Mouse (Mus musculus) kidney, postnatal 14 days (tissue): ENCODE data around the gene Wipf2.
"Not testable (repeated sequence)": the region's sequence is repeated elsewhere in the genome, so short reads cannot be mapped to it uniquely, and the experiment has no call there.

Source experiments
- DNase-seq: peaks from one replicate; pipeline ENCODE4 v3.0.0; 2022; ENCODE audit warnings: mixed read lengths

Wipf2 gene

DNA sequence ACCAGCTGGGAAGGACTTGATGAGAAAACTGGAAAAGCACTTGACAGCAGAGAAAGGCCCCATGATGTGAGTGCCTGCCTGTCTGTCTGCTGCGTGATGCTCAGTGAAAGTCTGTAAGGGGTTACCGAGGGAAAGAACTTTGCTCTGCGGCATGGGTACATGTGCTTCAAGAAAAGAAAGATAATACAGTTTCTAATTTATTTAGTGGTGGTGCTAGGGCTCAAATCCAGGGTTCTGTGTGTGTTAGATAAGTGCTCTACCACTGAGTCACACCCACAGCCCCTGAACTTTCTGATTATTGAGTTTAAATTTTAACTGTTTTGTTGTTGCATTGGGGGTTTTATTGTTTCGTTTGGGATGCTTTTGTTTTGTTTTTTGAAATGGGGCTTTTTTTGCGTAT lies 48.1 kb downstream of the Wipf2 start:
- no peak for DNase-seq

DNA sequence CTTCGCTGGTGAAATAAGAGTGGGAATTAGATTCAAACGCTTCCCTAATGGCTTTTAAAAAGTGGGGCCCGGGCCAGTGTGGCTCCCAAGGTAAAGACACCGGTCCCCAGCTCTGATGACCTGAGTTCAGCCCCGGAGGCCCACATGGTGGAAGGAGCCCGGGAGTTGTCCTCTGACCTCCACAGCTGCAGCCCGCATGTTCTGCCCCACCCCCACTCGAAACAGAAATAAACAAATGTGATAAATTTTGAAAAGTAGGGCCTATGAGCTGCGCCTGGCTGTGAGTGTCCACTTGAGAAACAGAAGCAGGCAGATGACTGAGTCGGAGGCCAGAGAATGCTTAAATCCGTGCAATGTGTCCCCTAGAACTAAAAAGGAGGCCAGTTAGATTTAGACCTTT lies 50.8 kb downstream of the Wipf2 start:
- DNase-seq = no peak

DNA sequence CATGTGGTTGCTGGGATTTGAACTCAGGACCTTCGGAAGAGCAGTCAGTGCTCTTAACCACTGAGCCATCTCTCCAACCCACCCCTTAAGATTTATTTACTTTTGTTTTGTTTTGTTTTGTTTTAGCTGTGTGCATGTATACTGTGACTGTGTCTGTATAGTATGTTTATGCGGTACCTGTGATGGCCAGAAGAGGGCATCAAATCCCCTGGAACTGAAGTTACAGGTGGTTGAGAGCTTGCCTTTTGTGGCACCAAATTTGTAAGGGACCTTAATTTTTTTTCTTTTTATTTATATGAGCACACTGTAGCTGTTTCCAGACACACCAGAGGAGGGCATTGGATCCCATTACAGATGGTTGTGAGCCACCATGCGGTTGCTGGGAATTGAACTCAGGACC lies 52.9 kb downstream of the Wipf2 start:
- not testable (repeated sequence) for DNase-seq

DNA sequence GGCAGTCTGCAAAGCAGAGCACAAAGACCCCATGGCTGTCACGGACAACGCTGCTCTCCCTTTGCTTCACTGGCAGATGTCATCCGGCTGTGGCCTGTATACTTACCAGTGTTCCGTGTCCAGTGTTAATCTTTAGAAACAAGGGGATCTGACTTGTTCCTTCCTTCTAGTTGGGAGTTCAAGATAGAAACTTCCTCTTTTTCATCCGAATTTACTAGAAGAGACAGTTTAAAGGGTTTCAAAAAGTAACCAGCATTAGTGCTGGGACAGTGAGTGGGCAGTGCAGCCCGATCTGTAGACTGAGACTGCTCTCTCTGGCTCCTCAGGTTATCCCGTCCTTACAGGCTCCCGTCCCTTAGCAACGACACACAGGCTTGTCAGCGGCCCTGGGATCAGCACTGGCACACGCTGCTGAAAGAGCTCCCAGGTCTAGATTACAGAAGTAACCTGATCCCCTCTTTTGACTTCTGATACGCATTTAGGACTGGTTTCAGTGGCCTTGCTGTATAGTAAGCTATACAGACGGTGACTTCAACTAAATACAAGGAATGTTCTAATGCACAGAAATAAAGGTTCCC lies 54.1 kb downstream of the Wipf2 start:
- DNase-seq = no peak

DNA sequence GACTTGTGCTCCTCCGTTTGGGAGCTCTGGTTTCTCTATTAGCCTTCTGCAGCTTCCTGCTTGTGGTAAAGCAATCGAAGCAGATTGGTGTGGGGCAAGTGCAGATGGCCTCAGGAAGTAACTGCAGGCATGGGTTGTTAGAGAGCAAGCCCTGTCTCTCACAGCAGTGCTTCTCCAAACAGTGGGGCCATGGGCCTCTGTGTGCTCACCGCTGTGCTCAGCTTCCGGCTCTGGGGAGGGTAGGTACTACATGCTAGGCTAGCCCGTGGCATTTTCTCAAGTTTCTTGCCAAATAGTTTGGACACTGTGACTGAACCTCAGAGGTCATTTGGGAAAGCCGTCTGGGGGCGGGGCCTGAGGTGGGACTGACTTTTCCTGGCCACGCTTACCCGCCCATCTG lies 54.8 kb downstream of the Wipf2 start:
- DNase-seq = no peak

DNA sequence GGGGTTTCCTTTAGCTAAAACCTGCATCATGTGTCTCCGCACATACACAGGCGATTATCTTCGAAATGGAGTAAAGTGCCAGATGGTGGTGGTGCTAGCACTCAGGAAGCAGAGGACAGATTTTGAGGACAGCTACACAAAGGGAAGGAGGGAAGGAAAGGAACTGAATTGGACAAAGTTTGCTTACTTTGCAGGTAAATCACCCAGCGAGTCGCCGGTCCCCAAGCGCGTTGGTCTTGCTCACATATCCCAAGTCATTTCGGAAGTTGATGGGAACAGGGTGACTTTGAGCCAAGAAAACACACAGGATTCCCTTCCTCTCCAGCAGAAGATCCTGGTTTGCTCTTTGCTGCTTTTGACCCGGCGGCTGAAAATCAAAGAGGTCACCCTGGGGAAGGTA lies 55.6 kb downstream of the Wipf2 start:
- no peak for DNase-seq

DNA sequence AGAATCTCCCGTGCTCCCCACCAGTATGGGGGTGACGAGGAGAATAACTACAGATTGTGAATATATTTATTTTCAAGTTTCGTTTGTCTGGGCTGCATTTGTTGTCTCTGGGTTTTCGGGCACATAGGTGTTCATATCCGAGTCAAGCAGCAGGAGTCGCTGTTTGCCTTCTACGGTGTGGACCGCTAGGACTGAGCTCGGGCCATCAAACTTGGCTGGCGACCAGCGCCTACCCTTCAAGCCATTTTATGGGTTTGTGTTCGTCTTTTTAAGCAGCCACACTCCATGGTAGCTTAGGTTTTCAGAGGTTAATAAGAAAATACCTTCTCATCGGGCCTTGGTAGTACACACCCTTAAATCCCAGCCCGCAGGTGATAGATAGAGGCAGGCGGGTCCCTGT lies 58.4 kb downstream of the Wipf2 start:
- DNase-seq = peak; percentile 70

DNA sequence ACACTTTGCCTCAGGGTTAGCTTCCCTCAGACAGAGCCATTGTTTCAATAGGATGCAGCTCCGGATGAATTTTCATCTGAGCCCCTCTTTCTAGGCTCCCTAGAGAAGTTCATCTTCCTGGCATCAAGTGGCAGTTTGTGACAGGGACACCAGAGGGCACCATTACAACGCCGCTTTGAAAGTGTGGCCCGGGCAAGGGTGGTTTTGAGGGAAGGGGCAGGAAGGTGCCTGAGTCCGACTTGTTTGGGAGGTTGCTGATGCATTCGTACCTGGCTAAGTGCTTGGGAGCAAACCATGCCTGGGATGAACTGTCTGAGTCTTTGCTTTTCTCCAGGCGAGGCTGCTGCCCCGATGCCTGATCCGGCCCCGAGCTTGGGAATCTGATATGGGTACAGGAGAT lies 58.9 kb downstream of the Wipf2 start:
- DNase-seq = peak; percentile 77

DNA sequence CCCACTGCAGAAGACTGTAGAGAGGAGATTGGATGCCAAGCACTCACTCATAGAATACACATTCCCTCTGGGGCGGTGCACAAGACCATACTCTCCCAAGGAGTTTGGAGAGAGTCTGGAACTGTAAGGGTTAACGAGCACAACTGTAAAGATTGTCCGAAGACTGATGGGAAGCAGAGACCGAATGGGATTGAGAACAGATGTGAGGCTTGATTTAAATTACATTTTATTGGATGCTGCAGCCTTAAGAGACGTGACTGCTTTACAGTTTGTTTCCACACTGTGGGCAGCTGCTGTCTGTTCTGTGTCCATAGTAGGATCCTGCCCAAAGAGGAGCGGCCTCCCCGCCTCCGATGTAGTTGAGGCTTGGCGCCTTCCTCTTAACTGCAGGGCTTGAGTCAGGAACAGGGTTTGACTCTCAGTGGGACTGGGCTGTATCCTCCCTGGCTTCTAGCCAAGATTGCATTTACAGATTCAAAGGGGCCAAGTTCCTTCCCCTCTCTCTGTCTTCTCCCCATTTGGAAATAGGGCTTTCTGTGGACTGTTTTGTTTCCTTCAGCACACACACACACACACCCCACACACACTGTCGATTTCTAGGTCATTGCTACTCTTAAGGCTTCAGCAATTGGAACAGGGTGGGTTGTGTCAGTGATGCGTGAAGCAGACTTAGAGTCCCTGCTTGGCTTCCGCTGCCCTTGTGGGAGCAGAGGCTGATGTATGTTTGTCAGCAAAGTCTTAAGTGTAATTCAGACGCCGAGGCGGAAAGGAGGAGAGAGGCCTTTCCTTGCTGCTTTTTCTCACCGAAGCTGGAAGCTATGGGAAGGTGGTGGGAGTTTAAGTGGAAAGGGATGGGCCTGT lies 59.6 kb downstream of the Wipf2 start:
- not testable (repeated sequence) for DNase-seq

DNA sequence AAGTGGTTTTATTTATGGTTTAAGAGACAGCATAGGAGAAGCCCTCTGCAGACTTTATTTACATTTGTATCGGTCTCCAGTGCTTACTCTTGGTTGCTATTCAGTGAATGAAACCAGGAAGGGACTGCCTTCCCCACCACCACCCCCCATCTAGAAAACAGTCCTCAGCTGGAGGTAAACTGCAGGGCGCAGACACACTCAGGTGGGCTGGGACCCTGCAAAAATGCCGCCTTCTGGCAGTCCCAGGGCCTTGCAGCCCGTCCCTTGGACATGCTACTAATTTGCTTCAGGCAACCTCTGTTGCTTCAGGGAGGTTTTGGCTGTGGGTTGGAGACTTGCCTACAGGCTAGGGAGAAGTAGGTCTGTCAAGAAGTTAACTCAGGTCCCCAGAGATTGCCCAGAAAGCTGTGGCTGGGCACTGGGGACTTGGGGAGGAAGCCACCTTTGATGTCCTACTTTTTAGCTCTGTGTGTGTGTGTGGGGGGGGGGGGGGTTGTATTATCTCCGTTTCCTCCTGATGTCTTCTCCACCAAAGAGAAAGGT lies 61.3 kb downstream of the Wipf2 start:
- no peak for DNase-seq

DNA sequence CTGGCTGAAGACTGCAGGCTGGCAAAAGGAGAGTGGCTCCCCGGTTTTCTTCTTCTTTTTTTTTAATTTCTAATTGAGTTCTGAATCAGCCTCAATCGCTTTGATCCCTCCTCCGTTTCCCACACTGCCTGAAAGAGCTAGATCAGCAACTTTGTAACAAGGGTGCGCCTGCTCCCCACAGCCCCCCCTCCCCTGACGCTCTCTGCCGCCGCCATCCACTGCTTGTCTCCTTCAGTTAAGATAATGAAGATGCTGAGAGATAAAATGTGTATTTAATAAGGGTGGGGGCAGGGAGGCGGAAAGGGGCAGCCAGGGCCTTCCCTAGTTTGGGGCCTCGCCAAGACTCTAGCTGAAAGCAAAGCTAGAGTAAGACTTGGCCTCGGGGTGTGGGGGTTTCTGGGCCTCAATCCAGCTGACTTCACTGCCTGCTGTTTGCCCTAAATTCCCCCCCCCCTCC lies 61.9 kb downstream of the Wipf2 start:
- peak; percentile 74 for DNase-seq

DNA sequence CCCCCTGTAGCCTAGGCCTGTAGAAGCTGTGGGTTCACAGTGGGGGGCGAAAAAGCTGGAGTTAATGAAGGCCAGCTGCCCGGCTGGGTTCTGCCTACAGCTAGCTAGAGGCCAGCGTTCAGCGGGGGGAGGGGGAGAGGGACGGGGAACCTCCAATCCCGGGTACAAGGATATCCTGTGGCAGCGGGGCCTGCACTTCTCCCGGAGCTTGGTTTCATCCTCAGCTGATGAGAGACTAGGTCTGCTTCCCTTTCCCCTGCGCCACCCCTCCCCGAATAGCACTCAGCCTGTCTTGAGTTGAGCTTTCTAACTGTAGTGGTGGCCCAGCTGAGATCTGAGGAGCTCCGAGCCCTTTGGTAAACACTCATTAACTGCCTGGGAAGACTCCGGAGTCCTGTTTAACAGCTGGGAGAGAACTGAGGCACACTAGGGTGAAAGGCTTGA lies 62.5 kb downstream of the Wipf2 start:
- peak; percentile 73 for DNase-seq

DNA sequence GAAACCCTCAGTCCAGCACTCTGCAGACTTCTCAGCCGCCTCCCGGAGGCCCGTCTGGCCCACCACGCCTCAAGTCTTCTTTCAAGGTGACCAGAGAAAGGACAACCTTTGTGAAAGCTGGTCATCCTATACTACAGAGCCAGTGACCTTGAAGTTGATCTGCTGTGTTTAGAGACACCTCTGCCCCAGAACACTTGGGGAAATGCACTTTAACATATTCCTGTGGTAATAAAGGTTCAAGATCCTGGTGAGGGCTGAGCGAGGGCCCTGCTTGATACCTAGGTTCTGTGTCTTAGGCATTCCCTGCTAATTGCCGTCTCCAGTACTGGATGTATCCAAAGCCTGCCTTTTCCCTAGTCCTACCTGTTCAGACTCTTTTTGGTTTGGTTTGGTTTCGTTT lies 63.1 kb downstream of the Wipf2 start:
- no peak for DNase-seq

DNA sequence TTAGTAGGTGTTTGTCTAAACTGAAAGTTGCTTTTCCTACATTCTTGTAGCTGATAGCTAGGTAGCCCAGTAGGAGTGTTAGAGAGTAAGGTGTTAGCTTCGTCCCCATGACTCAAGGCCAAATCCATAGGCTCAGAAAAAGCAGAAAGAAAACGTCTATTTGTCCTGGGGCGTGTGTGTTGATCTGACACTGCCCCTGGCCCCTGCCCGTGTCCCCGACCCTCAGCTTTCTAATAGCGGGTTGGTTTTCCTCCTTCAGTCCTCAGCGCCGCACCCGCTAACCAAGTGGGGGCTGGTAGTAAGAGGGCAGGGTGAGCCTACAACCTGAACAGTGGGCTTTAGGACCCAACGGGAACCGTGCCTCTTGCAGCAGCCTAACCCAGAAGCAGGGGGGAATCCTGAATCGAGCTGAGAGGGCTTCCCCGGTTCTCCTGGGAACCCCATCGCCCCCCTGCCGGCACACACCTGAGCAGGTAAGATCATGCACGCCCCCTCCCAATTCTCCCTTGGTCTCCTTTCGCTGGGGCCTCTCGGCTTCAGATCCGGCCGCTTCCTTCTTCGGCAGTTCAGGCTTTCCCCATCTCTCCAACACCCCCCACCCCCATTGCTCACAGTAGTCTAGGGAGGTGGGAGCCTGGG lies 64.1 kb downstream of the Wipf2 start, which contains the start of gene Rara:
Rara (plus strand) TSS at position 381 of the 639 bp plus-strand sequence.
- DNase-seq = no peak

DNA sequence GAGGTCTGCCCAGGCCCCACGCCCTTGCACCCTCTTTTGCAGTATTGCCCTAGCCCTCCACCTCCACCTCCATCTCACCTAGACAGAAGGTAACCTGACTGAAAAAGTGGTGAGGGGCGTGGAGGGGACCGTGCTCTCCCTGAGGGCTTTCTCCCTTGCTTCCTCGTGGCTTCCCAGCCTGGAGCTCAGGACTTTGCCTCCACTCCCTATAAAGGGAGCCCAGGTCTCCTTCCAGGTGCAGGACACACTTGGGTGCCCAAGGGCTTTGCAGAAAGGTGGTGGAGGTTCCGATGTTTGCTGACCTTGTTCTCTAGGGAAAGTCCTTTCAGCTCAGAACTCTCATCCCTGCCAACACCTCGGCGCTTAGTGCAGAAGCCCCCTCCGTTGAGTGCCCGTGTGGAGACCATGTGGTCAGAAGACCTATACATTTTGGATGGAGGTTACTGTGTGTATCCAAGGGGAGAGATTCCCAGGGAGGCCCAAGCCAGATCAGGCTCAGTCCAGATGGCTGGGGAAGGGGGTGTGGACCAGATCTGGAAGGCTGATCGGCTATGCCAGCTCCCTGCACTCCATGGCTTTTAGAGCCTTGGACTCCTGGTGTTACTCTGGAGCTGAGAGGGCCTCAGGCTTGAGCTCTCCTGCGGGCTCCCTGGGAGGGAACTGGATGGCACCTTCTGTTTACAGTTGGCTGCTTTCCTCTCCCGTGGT lies 64.9 kb downstream of the Wipf2 start:
- peak; percentile 53 for DNase-seq

DNA sequence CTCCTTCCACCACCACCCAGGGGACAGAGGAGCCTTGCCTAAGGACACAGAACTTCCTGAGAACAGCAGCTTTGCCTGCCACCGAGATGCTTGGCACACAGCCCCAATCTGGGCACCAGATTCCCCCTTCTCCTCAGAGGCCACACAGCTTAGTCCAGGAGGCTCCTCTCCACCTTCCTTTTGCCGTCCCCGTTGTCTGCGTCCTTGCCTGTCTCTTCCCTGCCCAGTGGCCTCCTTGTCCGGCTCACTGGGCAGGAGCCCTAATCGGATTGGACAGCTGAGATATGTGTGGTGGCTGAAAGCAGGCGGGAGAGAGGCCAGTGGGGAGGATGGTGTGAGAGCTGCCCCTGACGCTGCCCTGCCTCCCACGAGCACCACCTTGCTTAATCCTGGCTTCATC lies 66.1 kb downstream of the Wipf2 start:
- no peak for DNase-seq

DNA sequence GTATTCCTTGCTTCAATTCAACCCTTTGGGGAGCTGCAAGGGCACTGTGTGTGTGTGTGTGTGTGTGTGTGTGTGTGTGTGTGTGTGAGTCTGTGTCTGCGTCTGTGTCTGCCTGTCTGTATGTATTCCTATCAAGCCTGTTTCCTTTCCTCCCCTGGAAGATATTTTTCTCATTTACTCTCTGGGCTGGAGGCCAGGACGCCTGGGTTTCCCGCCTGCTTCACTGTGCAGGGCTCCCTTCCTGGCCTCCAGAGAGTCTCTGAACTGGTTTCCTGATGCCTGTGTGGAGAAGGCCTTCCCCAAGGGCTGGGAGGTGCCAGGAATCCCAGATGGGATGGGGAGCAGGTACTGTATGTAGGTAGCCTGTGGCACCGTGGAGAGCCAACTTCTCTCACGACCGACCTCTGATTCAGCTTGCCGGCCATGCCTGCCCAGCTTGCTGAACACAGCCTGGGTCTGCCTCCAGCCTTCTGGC lies 66.7 kb downstream of the Wipf2 start:
- no peak for DNase-seq

DNA sequence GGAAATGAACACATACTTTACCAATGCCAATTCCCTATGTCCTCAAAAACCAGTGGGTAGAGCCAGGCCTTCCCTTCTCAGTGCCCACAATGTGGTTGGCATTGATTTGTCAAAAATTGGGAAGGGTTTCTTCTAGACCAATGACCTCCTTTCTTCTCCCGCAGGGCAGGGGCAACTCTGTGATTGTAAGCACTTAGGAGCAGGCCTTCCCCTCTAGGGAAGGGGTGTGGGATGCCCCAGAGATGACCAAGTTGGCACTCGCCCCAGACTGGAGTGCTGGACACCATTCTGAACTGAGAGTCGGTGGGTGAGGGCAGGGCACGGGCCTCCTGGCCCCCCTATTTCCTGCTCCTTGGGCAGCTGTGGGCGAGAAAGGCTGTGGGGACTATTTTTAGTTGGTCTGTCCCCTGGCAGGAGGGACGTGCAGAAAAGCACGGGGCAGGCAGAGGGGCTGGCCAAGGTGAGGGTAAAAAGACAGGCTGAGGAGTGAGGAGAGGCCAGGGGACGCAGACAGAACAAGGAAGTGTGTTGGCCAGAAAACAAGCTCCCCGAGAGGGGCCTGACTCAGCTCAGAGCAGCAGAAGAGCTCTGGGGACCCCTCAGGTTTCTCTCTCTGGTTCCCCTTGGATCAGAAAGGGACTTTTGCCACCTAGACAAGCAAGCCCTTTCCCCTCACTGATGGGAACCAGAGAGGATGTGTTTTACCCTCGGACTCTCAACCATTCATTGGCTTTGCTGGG lies 67.5 kb downstream of the Wipf2 start:
- no peak for DNase-seq

DNA sequence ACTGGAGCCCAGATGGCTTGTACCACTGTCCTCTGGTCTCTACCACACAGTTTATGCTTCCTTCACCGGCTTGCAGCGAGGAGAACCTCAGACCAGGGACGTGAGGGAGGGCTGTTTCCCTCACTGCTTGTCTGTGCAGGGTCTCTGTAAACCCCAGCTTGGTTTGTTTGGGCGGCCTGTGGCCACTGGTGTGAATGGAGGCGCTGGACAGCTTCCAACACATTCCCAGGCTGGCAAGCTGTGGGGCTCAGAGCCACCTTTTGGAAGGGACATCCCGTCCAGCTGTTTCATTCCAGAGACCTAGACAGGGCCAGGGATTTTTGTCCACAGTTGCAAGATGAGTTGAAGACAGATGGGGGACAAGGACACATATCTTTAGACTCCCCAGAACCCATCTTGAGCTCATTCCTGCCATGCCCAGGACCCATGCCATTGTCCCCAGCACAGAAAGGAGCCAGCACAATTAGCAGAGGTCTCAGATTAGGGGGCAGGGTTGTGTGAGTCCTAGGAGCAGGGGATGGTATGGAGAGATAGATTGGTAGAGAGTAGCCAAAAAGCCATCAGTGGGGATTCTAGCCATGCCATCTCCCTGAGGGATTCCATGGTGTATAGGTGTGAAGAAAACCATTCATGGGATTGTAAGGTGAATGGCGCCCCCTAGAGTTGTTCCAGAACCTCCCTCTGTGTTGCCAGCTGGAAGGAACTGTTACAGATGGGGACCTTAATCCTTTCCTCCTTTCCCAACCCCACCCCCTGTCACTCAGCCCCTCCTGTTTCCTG lies 68.3 kb downstream of the Wipf2 start:
- no peak for DNase-seq

DNA sequence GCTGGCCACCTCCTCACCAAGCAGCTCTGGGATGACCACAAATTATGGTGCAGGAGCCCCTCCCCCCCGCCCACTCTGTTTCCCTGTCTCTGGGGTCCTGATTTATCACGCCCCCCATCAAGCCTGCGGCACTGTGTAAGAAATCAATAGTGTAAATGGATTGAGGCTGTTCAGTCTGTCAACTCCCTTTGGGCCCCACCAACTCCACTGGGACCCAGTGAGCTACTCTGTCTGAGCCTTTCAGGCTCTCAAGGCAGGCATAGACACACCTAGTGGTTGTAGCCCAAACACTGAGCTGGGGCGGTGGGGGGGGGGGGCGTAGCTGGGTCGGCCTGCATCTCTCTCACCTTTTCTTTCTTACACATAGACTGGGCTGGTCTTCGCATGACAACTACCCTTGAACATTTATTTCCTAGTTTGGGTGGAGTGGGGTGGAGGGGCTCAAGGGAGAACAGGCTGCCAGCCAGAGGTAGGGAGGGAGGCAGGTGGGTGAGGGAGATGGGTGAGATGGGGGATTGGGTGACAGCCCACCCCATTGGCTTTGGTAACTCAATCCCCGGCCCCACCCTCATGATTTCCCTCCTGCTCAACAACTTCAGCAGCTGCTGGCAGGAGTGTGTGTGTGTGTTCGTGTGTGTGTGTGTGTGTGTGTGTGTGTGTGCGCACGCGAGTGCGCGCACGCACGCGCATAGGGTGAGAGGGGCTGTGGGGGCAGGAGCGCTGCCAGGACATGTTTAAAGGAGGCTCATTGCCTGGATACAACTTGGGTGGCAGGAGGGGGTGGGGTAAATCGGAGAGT lies 69.1 kb downstream of the Wipf2 start:
- no peak for DNase-seq
